8 mouse cellular contexts compared by ENCODE assay signal in genomic region chr4:102572591-102572990, GRCm38 (mm10).
A peak's percentile ranks its signal among the peaks of the same experiment; 100 is the strongest.
DNase-seq lines count a peak whose midpoint lies in the region; ATAC-seq and TF ChIP-seq lines count a peak whose summit lies in the region.

No protein-coding gene starts in this region.

- no peak for ATAC-seq in midbrain, embryonic 13.5 days
- no peak for ATAC-seq in heart, postnatal 0 days (ENCODE audit: insufficient read depth, low read depth)
- no peak for ATAC-seq in midbrain, postnatal 0 days (ENCODE audit: low FRiP score)

- peak overlapping the region; percentile 2 for H3K4me2 ChIP-seq in midbrain, embryonic 13.5 days (replicated peaks)
- peak overlapping the region; percentile 82 for H3K4me2 ChIP-seq in heart, postnatal 0 days (ENCODE audit: low read depth, low read length)
- 0 out of 2 replicates have a peak overlapping the region, but pooled peaks have one; percentile 24 for H3K4me2 ChIP-seq in midbrain, postnatal 0 days (ENCODE audit: low read depth, low read length, poor library complexity, severe bottlenecking)

- no peak for TF ChIP-seq CTCF in gastrocnemius, adult 2 months (IDR thresholded peaks at IDR 0.05)
- no peak for TF ChIP-seq CTCF in heart, postnatal 0 days (IDR thresholded peaks at IDR 0.05; ENCODE audit: low read depth)
- no peak for TF ChIP-seq CTCF in midbrain, postnatal 0 days (IDR thresholded peaks at IDR 0.05)

- peaks cover 20% of the 10 kb centered on the region; the same call in 1 of the 2 replicates for H3K27me3 ChIP-seq in midbrain, embryonic 13.5 days
- peaks cover 39% of the 10 kb centered on the region for H3K27me3 ChIP-seq in midbrain, embryonic 10.5 days (ENCODE audit: low read depth, poor library complexity, severe bottlenecking)
- H3K27me3 ChIP-seq in heart, postnatal 0 days (ENCODE audit: control insufficient read depth, insufficient read depth, low read length) = no peaks in the 10 kb centered on the region
- H3K27me3 ChIP-seq in midbrain, postnatal 0 days (ENCODE audit: insufficient read depth, low read length) = no peaks in the 10 kb centered on the region

- 73% methylated on average over 3 of the region's 3 CpGs for WGBS in midbrain, embryonic 13.5 days
- 83% methylated on average over 3 of the region's 3 CpGs for WGBS in midbrain, embryonic 10.5 days
- 65% methylated on average over 3 of the region's 3 CpGs for WGBS in heart, postnatal 0 days
- WGBS in midbrain, postnatal 0 days = 83% methylated on average over 3 of the region's 3 CpGs

- no peak for DNase-seq in gastrocnemius, adult 2 months
- no peak for DNase-seq in gastrocnemius, postnatal 10 days
- no peak for DNase-seq in midbrain, embryonic 10.5 days (ENCODE audit: low spot score)
- DNase-seq in heart, postnatal 0 days (ENCODE audit: low spot score) = no peak
- no peak for DNase-seq in midbrain, postnatal 0 days (ENCODE audit: low spot score)
- no peak for DNase-seq in ovary, postnatal 14 days (ENCODE audit: low spot score)
- DNase-seq in left cerebral cortex, adult 8-10 months (ENCODE audit: low spot score in 2 of 2) = no peak

- H3K4me1 ChIP-seq in midbrain, embryonic 13.5 days (replicated peaks) = peaks cover 29% of the 10 kb centered on the region
- H3K4me1 ChIP-seq in midbrain, embryonic 10.5 days = peaks cover 40% of the 10 kb centered on the region
- peaks cover 58% of the 10 kb centered on the region for H3K4me1 ChIP-seq in heart, postnatal 0 days (ENCODE audit: control insufficient read depth, insufficient read depth)
- H3K4me1 ChIP-seq in midbrain, postnatal 0 days (ENCODE audit: insufficient read depth, low read length) = peaks cover 19% of the 10 kb centered on the region; the same call in 1 of the 2 replicates

- H3K27ac ChIP-seq in gastrocnemius, adult 2 months = peak overlapping the region; percentile 100
- H3K27ac ChIP-seq in midbrain, embryonic 13.5 days = no peak overlapping the region
- no peak overlapping the region for H3K27ac ChIP-seq in midbrain, embryonic 10.5 days (replicated peaks)
- H3K27ac ChIP-seq in heart, postnatal 0 days (ENCODE audit: low read depth) = peak overlapping the region; percentile 56
- H3K27ac ChIP-seq in midbrain, postnatal 0 days (ENCODE audit: low read depth, low read length) = no peak overlapping the region

- peak overlapping the region; percentile 75 for H3K4me3 ChIP-seq in gastrocnemius, adult 2 months
- no peak overlapping the region for H3K4me3 ChIP-seq in midbrain, embryonic 13.5 days (replicated peaks)
- no peak overlapping the region for H3K4me3 ChIP-seq in midbrain, embryonic 10.5 days
- H3K4me3 ChIP-seq in heart, postnatal 0 days (ENCODE audit: low read depth, low read length) = peak overlapping the region; percentile 78
- H3K4me3 ChIP-seq in midbrain, postnatal 0 days (ENCODE audit: low read depth, low read length) = no peak overlapping the region

- H3K36me3 ChIP-seq in midbrain, embryonic 13.5 days = no peaks in the 10 kb centered on the region
- no peaks in the 10 kb centered on the region for H3K36me3 ChIP-seq in midbrain, embryonic 10.5 days
- peaks cover 18% of the 10 kb centered on the region; the same call in 1 of the 2 replicates for H3K36me3 ChIP-seq in heart, postnatal 0 days (replicated peaks; ENCODE audit: control insufficient read depth, insufficient read depth, low read length)
- H3K36me3 ChIP-seq in midbrain, postnatal 0 days (ENCODE audit: insufficient read depth, low read length) = no peaks in the 10 kb centered on the region

- intact Hi-C loops in gastrocnemius, adult 2 months (cut with DNase I) = no loop called here

- no peak overlapping the region for H3K9ac ChIP-seq in midbrain, embryonic 13.5 days (replicated peaks)
- peak overlapping the region; percentile 39; the same call in 1 of the 2 replicates for H3K9ac ChIP-seq in heart, postnatal 0 days (replicated peaks; ENCODE audit: low read depth, low read length)
- H3K9ac ChIP-seq in midbrain, postnatal 0 days (replicated peaks; ENCODE audit: low read length, poor library complexity, severe bottlenecking) = no peak overlapping the region

- no peak for TF ChIP-seq EP300 in heart, postnatal 0 days (IDR thresholded peaks at IDR 0.05; ENCODE audit: low read depth)

- H3K9me3 ChIP-seq in midbrain, embryonic 13.5 days = no peaks in the 10 kb centered on the region
- H3K9me3 ChIP-seq in midbrain, embryonic 10.5 days (replicated peaks) = no peaks in the 10 kb centered on the region
- H3K9me3 ChIP-seq in heart, postnatal 0 days (replicated peaks; ENCODE audit: control insufficient read depth, low read length) = no peaks in the 10 kb centered on the region
- no peaks in the 10 kb centered on the region for H3K9me3 ChIP-seq in midbrain, postnatal 0 days (ENCODE audit: low read length)

Comparison
In these comparisons a context has a peak if more than half of its experiments do, and no peak if none do; other contexts are left out.
1. H3K27ac ChIP-seq: peak in gastrocnemius, adult 2 months (single experiment) and heart, postnatal 0 days (single experiment); none in midbrain, embryonic 13.5 days (single experiment), midbrain, embryonic 10.5 days (single experiment) and midbrain, postnatal 0 days (single experiment).
2. H3K4me3 ChIP-seq: peak in gastrocnemius, adult 2 months (single experiment) and heart, postnatal 0 days (single experiment); none in midbrain, embryonic 13.5 days (single experiment), midbrain, embryonic 10.5 days (single experiment) and midbrain, postnatal 0 days (single experiment).
3. H3K4me2 ChIP-seq: peak in every context shown above with its lines; median percentile 82 in heart, postnatal 0 days; 24 in midbrain, postnatal 0 days; 2 in midbrain, embryonic 13.5 days.